Mouse (Mus musculus) left cerebral cortex, adult 2 months (tissue): ENCODE measurements around the gene Lzts2. TPM values are rescaled to one million over a fixed set of nuclear protein-coding genes. Genes with fewer than 3 reads are reported as not detected.
"Not testable (repeated sequence)": the region's sequence is repeated elsewhere in the genome, so short reads cannot be mapped to it uniquely, and the experiment has no call there.

Source experiments
- DNase-seq, 2 experiments: peaks; one replicate each; pipeline ENCODE4 v3.0.0; 2021 to 2022; ENCODE audit warnings: low spot score in 2 of 2, mixed read lengths in 1 of 2; ENCODE audit errors: extremely low spot score in 1 of 2
- H3K27ac ChIP-seq: fragments of 200-600 bp; 2 replicates; pipeline ENCODE4 v1.8.1; 2022
- H3K4me3 ChIP-seq: fragments of 200-600 bp; 2 replicates; pipeline ENCODE4 v1.8.1; 2022
- CTCF ChIP-seq: fragments of 200-600 bp; IDR thresholded peaks from 2 replicates; pipeline ENCODE4 v1.8.1; 2022; ENCODE audit warnings: antibody characterized with exemption, mild to moderate bottlenecking, moderate library complexity
- intact Hi-C: fragments of 180-260 bp; cut with DNase I; formaldehyde crosslinking; loops from one replicate; pipeline ENCODE4 v1.15.1; 2025
- total RNA-seq, 2 experiments: library from RNA; stranded (reverse); gene quantifications; 2 replicates each; pipeline ENCODE4 v1.2.3; 2021

Gene Lzts2
- total RNA-seq, 2 experiments from 2014 or later = 36.5 to 39.1 TPM

DNA sequence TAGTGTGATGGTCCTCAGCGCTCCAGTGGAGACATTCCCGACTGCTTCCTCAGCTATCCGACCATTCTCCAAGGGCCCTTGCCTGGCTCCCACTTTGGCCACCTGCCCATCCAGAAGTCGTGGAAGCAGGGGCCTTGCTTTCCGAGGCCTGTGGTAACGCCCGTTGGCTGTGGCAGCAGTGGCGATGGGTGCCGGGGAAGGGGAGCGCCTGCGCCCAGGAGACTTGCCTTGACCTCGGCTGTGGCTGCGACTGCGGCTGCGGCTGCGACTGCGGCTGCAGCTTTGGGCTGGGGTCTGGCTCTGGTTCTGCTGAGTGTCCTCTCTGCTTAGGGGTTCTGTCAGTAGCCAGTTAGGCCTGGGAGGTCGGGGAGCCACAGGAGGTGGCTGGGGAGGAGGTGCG lies 14.5 kb downstream of the Lzts2 start:
- TF ChIP-seq CTCF = no peak
- DNase-seq = no peak
- H3K27ac ChIP-seq = peak overlapping the region; percentile 50
- intact Hi-C loops = no loop called here
- H3K4me3 ChIP-seq = no peak overlapping the region

DNA sequence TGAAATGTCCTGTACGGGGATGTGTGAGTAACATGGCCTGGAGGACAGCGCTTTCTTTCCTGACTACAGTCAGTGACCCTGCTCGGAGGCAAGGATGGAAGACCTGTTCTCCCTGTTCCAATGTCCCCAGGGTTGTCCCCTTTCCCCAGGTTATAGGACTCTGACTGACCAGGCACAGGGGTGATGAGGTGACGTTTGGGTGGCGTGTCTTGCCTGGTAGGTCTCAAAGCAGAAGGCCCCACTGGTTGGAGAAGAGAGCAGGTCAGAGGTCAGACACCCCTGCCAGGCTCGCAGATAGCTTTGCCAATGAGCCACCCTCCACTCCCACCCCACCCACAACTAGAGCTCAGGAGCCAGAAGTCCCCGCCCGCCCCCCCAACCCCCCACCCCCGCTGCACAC lies 15.4 kb downstream of the Lzts2 start:
- intact Hi-C loops = no loop called here
- no peak overlapping the region for H3K4me3 ChIP-seq
- DNase-seq = no peak
- no peak for TF ChIP-seq CTCF
- H3K27ac ChIP-seq = no peak overlapping the region

DNA sequence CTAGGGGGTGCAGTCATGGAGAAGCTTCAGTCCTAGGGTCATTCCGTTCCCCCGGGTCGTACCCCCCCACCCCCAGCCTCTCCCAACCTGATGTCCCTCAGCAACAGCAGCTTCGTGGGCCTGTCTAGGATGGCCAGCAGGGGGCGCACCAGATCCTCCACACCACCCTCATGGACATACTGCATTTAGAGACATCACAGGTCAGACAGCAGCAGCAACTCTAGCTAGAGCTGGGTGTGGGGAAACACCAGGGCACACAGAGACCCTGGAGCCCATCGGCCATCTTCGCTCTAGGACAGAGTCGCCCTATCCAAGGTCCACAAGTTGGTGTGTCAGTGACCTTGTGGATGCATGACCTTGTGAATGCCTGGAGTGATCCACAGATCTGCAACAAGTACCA lies 15.9 kb downstream of the Lzts2 start:
- Histone ChIP-seq H3K27ac (peak overlapping the region; percentile 55), H3K4me3 (no peak overlapping the region)
- intact Hi-C loops = no loop called here
- DNase-seq = peak in 1 of 2 experiments; percentile 62
- TF ChIP-seq CTCF = peak; percentile 70

DNA sequence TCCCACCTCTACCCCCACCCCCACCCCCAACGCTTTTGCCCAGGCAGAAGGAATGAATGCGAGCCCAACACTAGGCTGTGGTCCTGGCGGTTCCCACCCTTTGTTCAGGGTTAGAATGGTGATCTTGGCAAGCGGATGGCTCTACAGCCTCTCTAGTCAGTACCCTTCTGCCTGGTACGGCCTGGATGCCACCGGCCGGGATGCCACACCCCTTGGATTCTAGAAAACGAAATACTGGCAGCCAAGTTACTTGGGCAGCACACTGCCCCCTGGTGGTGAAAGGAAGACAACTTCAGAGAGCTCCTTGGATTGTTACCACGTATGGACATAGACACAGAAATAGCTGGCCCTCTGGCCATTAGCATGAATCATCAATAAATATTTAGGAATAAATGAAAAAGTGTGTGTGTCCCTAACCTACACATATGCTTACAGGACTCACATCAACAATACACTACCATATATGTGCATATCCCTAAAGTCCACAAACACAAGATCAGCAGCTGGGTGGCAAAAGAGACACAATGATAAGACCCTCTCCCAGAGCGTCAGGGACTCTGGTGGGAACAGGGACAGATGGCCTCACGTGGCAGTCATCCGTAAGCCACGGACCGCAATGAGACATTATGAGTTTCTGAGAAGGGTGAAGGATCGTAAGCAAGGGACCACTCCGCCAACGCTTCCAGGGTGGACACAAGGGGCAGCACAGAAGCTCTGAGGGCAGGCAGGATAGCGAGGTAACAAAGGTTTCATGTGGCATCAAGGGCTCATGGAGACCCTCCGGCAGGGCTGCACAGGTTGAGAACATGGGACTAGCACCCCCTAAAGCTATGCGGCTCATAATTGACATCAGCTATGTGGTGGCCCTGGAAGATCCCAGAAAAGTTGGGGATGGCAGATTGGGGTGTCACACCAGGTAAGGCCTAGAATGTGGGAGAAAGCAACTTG lies 16.8 kb downstream of the Lzts2 start:
- intact Hi-C loops = loop anchor here (1.0 kb wide), 2 partner anchors 15 to 19 kb away; no protein-coding TSS in a partner anchor
- peak; percentile 87 for TF ChIP-seq CTCF
- no peak overlapping the region for H3K4me3 ChIP-seq
- no peak overlapping the region; the same call in 1 of the 2 replicates for H3K27ac ChIP-seq
- DNase-seq = peak; percentile 75 to 78

DNA sequence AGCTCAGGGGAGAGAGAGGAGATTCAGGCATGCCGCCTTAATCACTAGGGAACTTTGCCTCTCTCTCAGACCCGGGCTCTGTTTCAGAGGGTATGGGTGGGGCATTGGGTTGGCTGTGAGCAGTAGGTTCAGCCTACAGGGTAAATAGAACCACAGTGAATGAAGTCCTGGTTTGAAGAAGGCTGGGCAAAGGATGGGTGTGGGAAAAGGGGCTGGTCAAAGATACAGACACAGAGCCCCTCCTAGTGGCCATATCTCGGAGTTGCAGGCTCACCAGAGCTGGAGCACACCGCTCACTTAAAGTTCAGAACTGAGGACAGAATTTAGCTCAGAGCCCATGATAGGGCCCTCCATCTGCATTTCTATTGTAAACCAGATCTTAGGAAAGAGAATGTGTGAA lies 17.6 kb downstream of the Lzts2 start:
- intact Hi-C loops = loop anchor here (1.0 kb wide), 2 partner anchors 15 to 19 kb away; no protein-coding TSS in a partner anchor
- Histone ChIP-seq H3K27ac (no peak overlapping the region), H3K4me3 (no peak overlapping the region)
- DNase-seq = peak; percentile 67 to 74
- peak; percentile 89 for TF ChIP-seq CTCF

DNA sequence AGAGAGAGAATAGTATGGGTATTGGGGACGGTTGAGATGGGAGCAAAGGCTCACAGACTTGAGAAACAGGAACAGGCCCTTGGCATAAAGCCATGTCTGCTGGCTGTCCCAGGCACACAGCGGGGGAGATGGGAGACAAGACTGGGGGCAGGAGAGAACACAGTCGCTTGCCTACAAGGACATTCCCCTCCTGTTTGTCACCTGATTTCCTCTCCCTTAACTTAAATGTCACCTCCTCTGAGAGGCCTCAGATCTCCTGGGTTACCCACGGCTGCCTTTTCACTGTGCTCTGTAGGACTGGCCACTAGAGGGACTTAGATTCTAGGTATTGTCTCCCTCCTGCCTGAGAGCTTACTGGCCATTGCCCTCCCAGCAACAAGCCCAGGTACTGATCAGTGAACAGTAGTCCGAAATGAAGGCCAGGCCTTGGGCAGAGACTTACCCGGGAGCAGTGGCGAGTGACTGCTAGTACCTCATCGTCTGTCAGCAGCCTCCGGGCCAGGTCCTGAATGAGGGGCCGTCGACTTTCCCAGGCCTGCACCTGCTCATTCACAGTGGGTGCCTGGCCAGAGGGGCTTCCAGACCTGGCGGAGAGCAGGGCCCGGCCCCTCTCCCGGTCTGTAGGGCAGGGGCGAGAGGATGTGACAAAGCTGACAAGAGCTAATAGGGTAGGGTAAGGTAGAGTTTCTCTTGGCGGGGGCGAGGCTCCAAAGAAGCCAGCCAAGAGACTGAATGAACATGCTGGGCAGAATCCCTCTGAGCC lies 18.5 kb downstream of the Lzts2 start:
- H3K4me3 ChIP-seq = no peak overlapping the region
- no peak for DNase-seq
- H3K27ac ChIP-seq = no peak overlapping the region
- peak; percentile 43 for TF ChIP-seq CTCF
- intact Hi-C loops = no loop called here

DNA sequence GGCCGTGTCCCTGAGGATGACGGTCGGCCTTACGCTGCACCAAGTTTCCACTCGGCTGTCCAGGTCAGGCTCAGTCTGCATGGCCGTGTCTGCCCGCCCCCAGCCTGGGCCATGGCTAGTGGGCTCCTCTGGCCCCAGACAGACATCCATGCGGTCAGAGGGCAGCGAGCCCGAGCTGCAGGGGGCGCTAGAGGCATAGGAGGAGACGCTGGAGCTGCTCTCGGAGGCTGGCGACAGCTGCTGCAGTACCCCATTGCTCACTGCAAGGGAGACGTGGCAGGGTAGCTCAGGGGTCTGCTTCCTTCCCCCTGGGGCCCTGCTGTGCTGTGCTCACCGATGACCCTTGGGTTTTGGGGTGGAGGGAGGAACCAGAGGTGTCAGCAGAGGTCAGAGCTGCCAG lies 22.7 kb downstream of the Lzts2 start:
- DNase-seq = no peak
- no peak overlapping the region for H3K4me3 ChIP-seq
- no peak overlapping the region for H3K27ac ChIP-seq
- intact Hi-C loops = no loop called here
- TF ChIP-seq CTCF = peak; percentile 52

DNA sequence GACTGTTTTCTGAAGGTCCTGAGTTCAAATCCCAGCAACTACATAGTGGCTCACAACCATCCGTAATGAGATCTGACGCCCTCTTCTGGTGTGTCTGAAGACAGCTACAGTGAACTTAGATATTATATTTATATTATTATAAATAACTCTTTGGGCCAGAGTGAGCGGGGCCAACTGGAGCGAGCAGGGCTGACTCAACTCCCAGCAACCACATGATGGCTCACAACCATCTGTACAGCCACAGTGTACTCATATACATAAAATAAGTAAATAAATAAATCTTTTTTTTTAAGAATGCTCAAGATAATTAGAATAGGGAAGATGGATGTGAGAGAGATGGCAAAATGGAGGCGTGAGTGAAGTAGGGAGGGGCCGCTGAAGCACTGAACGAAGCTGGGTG lies 24.0 kb downstream of the Lzts2 start:
- intact Hi-C loops, DNase-seq, H3K27ac ChIP-seq, H3K4me3 ChIP-seq: not testable (repeated sequence)

DNA sequence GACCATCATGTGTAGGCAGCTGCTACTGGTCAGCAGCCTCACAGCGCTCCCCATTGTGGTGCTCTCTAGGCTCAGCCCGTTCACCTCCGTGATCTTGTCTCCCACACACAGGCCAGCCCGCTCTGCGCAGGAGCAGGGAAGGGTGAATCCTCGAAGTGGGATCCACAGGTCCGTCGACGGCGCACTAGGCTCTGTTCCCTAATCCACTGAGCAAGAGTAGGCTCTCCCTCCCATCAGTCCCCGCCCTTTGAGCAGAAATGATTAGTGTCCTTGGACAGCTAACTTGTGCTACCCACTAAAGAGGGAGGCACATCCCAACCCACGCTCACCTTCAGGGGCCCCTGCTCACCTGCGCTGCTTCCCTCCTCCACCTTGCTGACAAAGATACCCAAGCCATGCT lies 26.0 kb downstream of the Lzts2 start:
- Histone ChIP-seq H3K4me3 (no peak overlapping the region), H3K27ac (no peak overlapping the region)
- intact Hi-C loops = no loop called here
- no peak for DNase-seq
- no peak for TF ChIP-seq CTCF

DNA sequence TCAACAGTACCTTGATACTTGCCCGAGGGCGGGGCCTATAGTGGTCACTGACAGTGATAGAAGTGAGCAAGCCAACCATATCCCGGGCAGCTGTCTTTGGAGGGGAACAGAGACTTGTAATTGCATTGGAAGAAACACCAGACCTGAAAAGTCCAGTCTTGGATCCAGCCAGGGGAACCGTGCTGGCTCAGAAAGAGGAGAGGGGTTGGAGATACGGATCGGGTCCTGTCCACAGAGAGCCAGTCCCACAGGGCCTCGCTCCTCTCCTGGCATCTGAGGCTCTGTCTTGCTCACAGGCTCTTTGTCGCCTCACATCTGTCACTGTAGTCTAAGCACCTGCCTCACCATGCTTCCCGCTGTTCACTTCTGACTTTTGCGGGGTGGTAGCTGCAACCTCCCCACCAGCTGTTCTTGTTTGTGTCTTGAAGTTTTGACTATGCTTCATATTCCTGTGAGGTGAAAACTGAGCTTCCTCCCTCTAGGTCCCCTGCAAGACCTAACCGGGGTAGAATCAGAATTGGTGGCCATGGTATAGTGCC lies 30.2 kb downstream of the Lzts2 start:
- intact Hi-C loops = no loop called here
- no peak for TF ChIP-seq CTCF
- Histone ChIP-seq H3K27ac (no peak overlapping the region), H3K4me3 (no peak overlapping the region)
- DNase-seq = no peak

DNA sequence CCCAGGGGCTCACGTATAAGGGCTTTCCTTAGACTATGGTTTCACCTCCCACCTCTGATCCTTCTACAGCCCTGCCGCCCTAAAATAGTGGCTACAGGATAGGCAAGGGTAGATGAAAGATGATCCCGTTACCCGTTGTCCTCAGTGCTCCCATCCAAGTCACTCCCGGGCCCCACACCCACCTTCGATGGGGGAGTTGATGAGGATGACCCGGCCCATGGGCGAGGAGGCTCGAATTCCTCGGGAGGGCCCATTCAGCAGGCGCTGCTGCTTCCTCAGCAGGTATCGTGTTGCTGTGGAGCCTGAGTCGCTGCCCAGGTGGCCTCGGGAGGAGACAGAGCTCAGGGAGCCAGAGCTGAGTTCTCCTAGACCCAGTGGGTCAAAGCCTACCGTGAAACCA lies 31.0 kb downstream of the Lzts2 start:
- no peak overlapping the region for H3K27ac ChIP-seq
- intact Hi-C loops = no loop called here
- no peak for DNase-seq
- H3K4me3 ChIP-seq = no peak overlapping the region
- TF ChIP-seq CTCF = no peak

DNA sequence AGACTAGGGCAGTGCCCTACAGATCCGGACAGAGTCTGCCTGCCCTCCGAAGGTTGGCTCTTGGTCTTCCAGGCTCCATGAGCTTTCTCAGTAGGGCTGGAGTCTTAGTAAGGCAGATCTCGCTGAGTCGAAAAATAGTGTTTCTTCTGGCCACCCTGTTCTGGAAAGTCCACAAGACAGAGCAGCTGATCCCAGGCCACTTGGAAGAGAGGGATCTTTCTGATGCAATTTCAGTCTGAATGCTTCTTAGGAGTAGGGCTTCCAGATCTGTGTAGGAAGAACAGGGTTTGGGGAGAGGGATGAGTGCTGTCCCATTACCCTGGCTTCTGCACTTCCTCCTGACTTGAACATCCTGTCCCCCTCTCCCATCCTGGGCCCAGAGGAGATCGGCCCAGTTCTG lies 31.4 kb downstream of the Lzts2 start, which contains the start of gene Pdzd7:
Gene Pdzd7, minus strand, starts transcription at position 67 of the 400 bp plus-strand sequence.
- Histone ChIP-seq H3K27ac (peak within 1 kb of the TSS; percentile 98), H3K4me3 (peak within 1 kb of the TSS; percentile 62)
- TF ChIP-seq CTCF = no peak
- no peak for DNase-seq
- intact Hi-C loops = no loop called here
